24 mouse cellular contexts compared by ENCODE assay signal in the genomic region with DNA sequence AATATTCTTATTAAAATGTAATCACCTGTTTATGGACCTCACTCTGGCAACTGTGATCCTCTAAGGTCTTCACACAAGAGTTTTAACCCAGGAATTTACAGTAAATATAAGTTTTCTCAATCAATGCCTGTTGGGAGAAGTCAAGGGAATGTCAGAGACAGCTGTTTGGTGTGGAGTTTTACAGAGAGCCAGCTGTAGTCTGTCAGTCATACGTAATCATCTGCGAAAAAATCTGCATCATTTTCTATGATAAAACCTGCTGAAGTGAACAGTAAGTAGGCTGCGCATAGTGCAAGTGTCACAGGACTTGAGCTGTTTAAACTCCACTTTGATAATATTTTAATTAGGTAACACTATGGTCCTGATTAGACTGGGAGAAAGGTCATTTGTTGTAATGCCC.
DNase-seq lines count a peak whose midpoint lies in the region; ATAC-seq and TF ChIP-seq lines count a peak whose summit lies in the region.
"Had no signal": no experiment of that assay in that cellular context is flagged by ENCODE, and none has a peak within 500 bp of the region (broad histone marks: within the 10 kb centered on the region; RNA-seq: fewer than 3 reads in every experiment).

No protein-coding gene starts in this region.

- no peaks in the 10 kb centered on the region for H3K36me3 ChIP-seq in lung, embryonic 14.5 days (ENCODE audit: insufficient read depth)
- no peaks in the 10 kb centered on the region for H3K36me3 ChIP-seq in lung, embryonic 16.5 days (ENCODE audit: control insufficient read depth, insufficient read depth, low read length)
- H3K36me3 ChIP-seq: embryonic facial prominence, embryonic 10.5 days; embryonic facial prominence, embryonic 12.5 days; forebrain, embryonic 15.5 days; G1E had no signal

- no peak overlapping the region for H3K9ac ChIP-seq in lung, embryonic 14.5 days
- no peak overlapping the region for H3K9ac ChIP-seq in lung, embryonic 16.5 days (ENCODE audit: low read length)
- H3K9ac ChIP-seq: embryonic facial prominence, embryonic 12.5 days; forebrain, embryonic 13.5 days; forebrain, embryonic 15.5 days had no signal

- TF ChIP-seq CTCF in lung, embryonic 14.5 days (IDR thresholded peaks at IDR 0.05; ENCODE audit: low read depth), result no peak

- no peak overlapping the region for H3K4me2 ChIP-seq in lung, embryonic 14.5 days
- H3K4me2 ChIP-seq in lung, embryonic 16.5 days (ENCODE audit: low read depth, low read length), result no peak overlapping the region
- H3K4me2 ChIP-seq: embryonic facial prominence, embryonic 12.5 days; forebrain, embryonic 13.5 days; forebrain, embryonic 15.5 days had no signal

- peak; percentile 76 for DNase-seq in lung, embryonic 14.5 days
- DNase-seq in lung, postnatal 36 days, result no peak
- no peak for DNase-seq in lung, postnatal 25 days (ENCODE audit: low spot score)
- peak; percentile 10 for DNase-seq in lung, postnatal 10 days
- no peak for DNase-seq in lung, postnatal 14 days
- DNase-seq: adrenal gland, adult 8-10 months; adrenal gland, postnatal 14 days; adrenal gland, postnatal 36 days; B cell, adult 2 months; cerebellum, adult 11-12 months; cerebellum, adult 2 months; cerebellum, adult 9-10 months; cerebellum, postnatal 10 days; cerebellum, postnatal 25 days had no signal

- H3K27me3 ChIP-seq in lung, embryonic 14.5 days (ENCODE audit: insufficient read depth, low read length), result no peaks in the 10 kb centered on the region
- H3K27me3 ChIP-seq in lung, embryonic 16.5 days (ENCODE audit: control insufficient read depth, insufficient read depth, low read depth, low read length), result no peaks in the 10 kb centered on the region
- H3K27me3 ChIP-seq: CH12.LX; embryonic facial prominence, embryonic 12.5 days; forebrain, embryonic 13.5 days; forebrain, embryonic 15.5 days had no signal

- H3K4me1 ChIP-seq in lung, embryonic 14.5 days (ENCODE audit: insufficient read depth), result no peaks in the 10 kb centered on the region
- no peaks in the 10 kb centered on the region for H3K4me1 ChIP-seq in lung, embryonic 16.5 days (replicated peaks; ENCODE audit: control insufficient read depth, insufficient read depth, low read length)
- H3K4me1 ChIP-seq: embryonic facial prominence, embryonic 10.5 days; embryonic facial prominence, embryonic 12.5 days; forebrain, embryonic 13.5 days; forebrain, embryonic 15.5 days had no signal

- H3K4me3 ChIP-seq in lung, embryonic 14.5 days (ENCODE audit: low read depth, low read length), result no peak overlapping the region
- H3K4me3 ChIP-seq in lung, embryonic 16.5 days (ENCODE audit: low read length), result no peak overlapping the region
- H3K4me3 ChIP-seq: embryonic facial prominence, embryonic 10.5 days; embryonic facial prominence, embryonic 12.5 days; forebrain, embryonic 13.5 days; forebrain, embryonic 15.5 days had no signal

- H3K9me3 ChIP-seq in lung, embryonic 14.5 days (ENCODE audit: low read depth, low read length), result no peaks in the 10 kb centered on the region
- no peaks in the 10 kb centered on the region; the same call in 1 of the 2 replicates for H3K9me3 ChIP-seq in lung, embryonic 16.5 days (ENCODE audit: control insufficient read depth, low read length)
- H3K9me3 ChIP-seq: embryonic facial prominence, embryonic 10.5 days; embryonic facial prominence, embryonic 12.5 days; forebrain, embryonic 13.5 days; forebrain, embryonic 15.5 days had no signal

- H3K27ac ChIP-seq in lung, embryonic 14.5 days (ENCODE audit: low read depth), result no peak overlapping the region
- H3K27ac ChIP-seq in lung, embryonic 16.5 days (ENCODE audit: low read length), result no peak overlapping the region
- H3K27ac ChIP-seq: embryonic facial prominence, embryonic 10.5 days; embryonic facial prominence, embryonic 12.5 days; forebrain, embryonic 13.5 days; forebrain, embryonic 15.5 days had no signal

- ATAC-seq in lung, embryonic 14.5 days (ENCODE audit: insufficient read depth), result peak; percentile 44; the same call in 1 of the 2 replicates
- ATAC-seq in lung, embryonic 16.5 days (ENCODE audit: low read depth), result peak; percentile 54; the same call in 1 of the 2 replicates
- ATAC-seq: activated CD4-positive, CD25-positive, alpha-beta regulatory T cell, adult 4 months; CD4-positive, CD25-positive, alpha-beta regulatory T cell, adult 4 months; forebrain, embryonic 13.5 days; forebrain, embryonic 15.5 days; Patski had no signal

- 71% methylated on average over 3 of the region's 3 CpGs for WGBS in lung, embryonic 14.5 days
- WGBS in lung, embryonic 16.5 days, result 71% methylated on average over 3 of the region's 3 CpGs

Comparison
In these comparisons a context has a peak if more than half of its experiments do, and no peak if none do; other contexts are left out.
1. DNase-seq: peak in lung, embryonic 14.5 days (single experiment) and lung, postnatal 10 days (single experiment); none in lung, postnatal 36 days (single experiment), lung, postnatal 25 days (single experiment) and lung, postnatal 14 days (single experiment).